26 mouse cellular contexts compared by ENCODE assay signal in the genomic region with DNA sequence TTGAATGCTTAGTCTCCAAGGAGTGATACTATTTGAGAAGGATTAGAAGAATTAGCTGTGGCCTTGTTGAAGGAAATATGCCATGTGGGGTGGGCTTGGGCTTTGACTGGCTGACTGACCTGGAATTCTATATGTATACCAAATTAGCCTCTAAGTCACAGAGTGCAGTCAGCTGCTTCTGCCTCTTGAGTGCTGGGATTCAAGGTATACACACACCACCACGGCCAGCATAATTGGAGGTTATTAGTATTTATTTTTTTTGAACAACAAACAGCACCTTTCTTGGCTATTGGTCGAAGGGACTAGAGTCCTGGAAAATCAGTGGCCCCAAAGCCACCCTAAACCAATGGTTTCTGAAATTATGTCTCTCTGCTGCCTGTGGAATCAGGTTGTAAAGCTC.
"Had no signal": no experiment of that assay in that cellular context is flagged by ENCODE, and none has a peak within 500 bp of the region (broad histone marks: within the 10 kb centered on the region; RNA-seq: fewer than 3 reads in every experiment).

No protein-coding gene starts in this region.

- H3K4me3 ChIP-seq: heart, embryonic 13.5 days; heart, embryonic 15.5 days; hindbrain, embryonic 13.5 days; hindbrain, embryonic 15.5 days; intestine, embryonic 15.5 days; kidney, embryonic 15.5 days; limb, embryonic 12.5 days; liver, embryonic 13.5 days had no signal

- H3K9me3 ChIP-seq: heart, embryonic 13.5 days; heart, embryonic 15.5 days; hindbrain, embryonic 13.5 days; hindbrain, embryonic 15.5 days; intestine, embryonic 15.5 days; kidney, embryonic 15.5 days; liver, embryonic 13.5 days had no signal

- H3K27ac ChIP-seq: heart, embryonic 13.5 days; heart, embryonic 15.5 days; hindbrain, embryonic 13.5 days; hindbrain, embryonic 15.5 days; hindbrain, postnatal 0 days; intestine, embryonic 15.5 days; kidney, embryonic 15.5 days; kidney, postnatal 0 days; limb, embryonic 12.5 days; liver, embryonic 13.5 days had no signal

- H3K36me3 ChIP-seq: heart, embryonic 13.5 days; heart, embryonic 15.5 days; hindbrain, embryonic 13.5 days; hindbrain, embryonic 15.5 days; intestine, embryonic 15.5 days; kidney, embryonic 15.5 days; limb, embryonic 12.5 days; liver, embryonic 13.5 days had no signal

- H3K9ac ChIP-seq: forebrain, postnatal 0 days; heart, embryonic 13.5 days; heart, embryonic 15.5 days; hindbrain, embryonic 13.5 days; hindbrain, embryonic 15.5 days; intestine, embryonic 15.5 days; kidney, embryonic 15.5 days; limb, embryonic 12.5 days; liver, embryonic 13.5 days had no signal

- DNase-seq: forebrain, postnatal 0 days; gastrocnemius, postnatal 14 days; gastrocnemius, postnatal 36 days; heart, adult 18-20 months; heart, postnatal 14 days; heart, postnatal 36 days; kidney, adult 11 months; kidney, adult 2 months; kidney, adult 9 months; kidney, postnatal 14 days; kidney, postnatal 36 days; layer of hippocampus, adult 9-11 months; layer of hippocampus, postnatal 36 days; left cerebral cortex, postnatal 4 days; liver; liver, embryonic 13.5 days had no signal

- H3K4me1 ChIP-seq: heart, embryonic 13.5 days; hindbrain, embryonic 13.5 days; hindbrain, embryonic 15.5 days; intestine, embryonic 15.5 days; kidney, embryonic 15.5 days; limb, embryonic 12.5 days; liver, embryonic 13.5 days had no signal

- H3K4me2 ChIP-seq: heart, embryonic 13.5 days; heart, embryonic 15.5 days; hindbrain, embryonic 13.5 days; hindbrain, embryonic 15.5 days; intestine, embryonic 15.5 days; kidney, embryonic 15.5 days; limb, embryonic 12.5 days; liver, embryonic 11.5 days; liver, embryonic 13.5 days had no signal

- ATAC-seq: forebrain, postnatal 0 days; hindbrain, postnatal 0 days; intestine, embryonic 15.5 days had no signal

- H3K27me3 ChIP-seq: heart, embryonic 13.5 days; heart, embryonic 15.5 days; hindbrain, embryonic 13.5 days; hindbrain, embryonic 15.5 days; intestine, embryonic 15.5 days; kidney, embryonic 15.5 days; limb, embryonic 12.5 days; liver, embryonic 13.5 days had no signal
